Comparison of ENCODE assay signal across 8 mouse cellular contexts in genomic region chr1:161251417-161252265, GRCm38 (mm10). TPM values are rescaled to one million over a fixed set of nuclear protein-coding genes. Genes with fewer than 3 reads are reported as not detected.
DNase-seq lines count a peak whose midpoint lies in the region; ATAC-seq lines count a peak whose summit lies in the region.

No protein-coding gene starts in this region.

- H3K27ac ChIP-seq in kidney, embryonic 16.5 days (ENCODE audit: low read length), result no peak overlapping the region
- peak overlapping the region; percentile 94; the same call in 1 of the 2 replicates for H3K27ac ChIP-seq in midbrain, embryonic 10.5 days (replicated peaks)

- H3K4me3 ChIP-seq in kidney, embryonic 16.5 days (ENCODE audit: low read length), result peak overlapping the region; percentile 87
- peak overlapping the region; percentile 88 for H3K4me3 ChIP-seq in midbrain, embryonic 10.5 days

- 0 out of 2 replicates have a peak, but pooled peaks cover 3% of the 10 kb centered on the region for H3K36me3 ChIP-seq in kidney, embryonic 16.5 days (ENCODE audit: insufficient read depth, low read length)
- peaks cover 10% of the 10 kb centered on the region for H3K36me3 ChIP-seq in midbrain, embryonic 10.5 days

- peaks cover 20% of the 10 kb centered on the region for H3K4me1 ChIP-seq in kidney, embryonic 16.5 days (ENCODE audit: insufficient read depth, low read length)
- peaks cover 39% of the 10 kb centered on the region for H3K4me1 ChIP-seq in midbrain, embryonic 10.5 days

- no peaks in the 10 kb centered on the region for H3K27me3 ChIP-seq in kidney, embryonic 16.5 days (ENCODE audit: insufficient read depth, low read length)
- H3K27me3 ChIP-seq in midbrain, embryonic 10.5 days (ENCODE audit: low read depth, poor library complexity, severe bottlenecking), result peaks cover 24% of the 10 kb centered on the region

- no peak for ATAC-seq in kidney, embryonic 16.5 days (ENCODE audit: low FRiP score, low TSS enrichment)
- peak; percentile 55 for ATAC-seq in common myeloid progenitor, adult 5-6 weeks (replicated peaks; ENCODE audit: low read depth, poor library complexity, severe bottlenecking)

- no peak for DNase-seq in kidney, postnatal 10 days
- peak; percentile 93 for DNase-seq in induced T-regulatory cell, adult 2 months (ENCODE audit: low read depth)
- no peak for DNase-seq in midbrain, embryonic 10.5 days (ENCODE audit: low spot score)
- DNase-seq in gastrocnemius, postnatal 10 days, result no peak
- DNase-seq in cerebellum, postnatal 14 days, result no peak
- DNase-seq in layer of hippocampus, postnatal 10 days (ENCODE audit: low spot score in 2 of 2), result no peak

- no peaks in the 10 kb centered on the region for H3K9me3 ChIP-seq in kidney, embryonic 16.5 days (ENCODE audit: low read length)
- H3K9me3 ChIP-seq in midbrain, embryonic 10.5 days (replicated peaks), result no peaks in the 10 kb centered on the region

- WGBS in kidney, embryonic 16.5 days, result 64% methylated on average over 9 of the region's 9 CpGs
- WGBS in midbrain, embryonic 10.5 days, result 67% methylated on average over 9 of the region's 9 CpGs

- H3K4me2 ChIP-seq in kidney, embryonic 16.5 days (replicated peaks; ENCODE audit: low read depth, low read length), result peak overlapping the region; percentile 76

- H3K9ac ChIP-seq in kidney, embryonic 16.5 days (replicated peaks; ENCODE audit: low read length), result 0 out of 2 replicates have a peak overlapping the region, but pooled peaks have one; percentile 47

RNA-seq across cellular contexts. Expression of gene Prdx6, which starts 0.6 kb away (rescaled TPM):
- polyA plus RNA-seq in kidney, embryonic 16.5 days (2015; fragmentation: Nextera tagmentation; extraction: Ambion mirVana), result 485 and 505 TPM in 2 replicates
- total RNA-seq in common myeloid progenitor, adult 5-6 weeks (2017), result 389 and 411 TPM in 2 replicates
- polyA plus RNA-seq in midbrain, embryonic 10.5 days (2016; fragmentation: Nextera tagmentation; extraction: Ambion mirVana), result 419 and 505 TPM in 2 replicates
- 10 to 100 TPM; 78.5 to 78.8 TPM for total RNA-seq in gastrocnemius, postnatal 10 days (2021)
- 100 to 1,000 TPM; 214 to 229 TPM for total RNA-seq in layer of hippocampus, postnatal 10 days (2021)
